Mouse (Mus musculus) spleen, adult 2 months (tissue): ENCODE data around the gene Hint1.
"Not testable (repeated sequence)": the region's sequence is repeated elsewhere in the genome, so short reads cannot be mapped to it uniquely, and the experiment has no call there.

Experiments used
- CTCF ChIP-seq: fragments of 200-500 bp; IDR thresholded peaks from 2 replicates; pipeline ENCODE4 v1.5.1; 2011; ENCODE audit warnings: mild to moderate bottlenecking, inconsistent platforms; ENCODE audit not compliant: insufficient read depth, insufficient read length, insufficient replicate concordance; ENCODE audit errors: extremely low read depth
- POLR2A ChIP-seq: fragments of 200-500 bp; IDR thresholded peaks from 2 replicates; pipeline ENCODE4 v1.6.1; 2011; ENCODE audit warnings: low read depth, low read length, inconsistent platforms

- TF ChIP-seq POLR2A, CTCF: not testable (repeated sequence)
Observed at GRCm38 (mm10) chr11:54858880-54859279, 7.3 kb upstream of the Hint1 start.
